Mouse (Mus musculus) lung, postnatal 0 days (tissue): ENCODE results near the gene Zbed4. TPM values are rescaled to one million over a fixed set of nuclear protein-coding genes. Genes with fewer than 3 reads are reported as not detected.
"Not testable (repeated sequence)": the region's sequence is repeated elsewhere in the genome, so short reads cannot be mapped to it uniquely, and the experiment has no call there.

Experiments
- ATAC-seq: fragments of 200-750 bp; cut with Nextera tagmentation; 2 replicates; pipeline ENCODE4 v1.8.0; 2017; ENCODE audit warnings: moderate library complexity
- DNase-seq: peaks from one replicate; pipeline ENCODE4 v3.0.0-alpha.2; 2016; ENCODE audit warnings: low spot score
- H3K27ac ChIP-seq: fragments of 300-500 bp; sonication (generic); 2 replicates; pipeline ENCODE4 v1.5.1; 2014; ENCODE audit warnings: antibody characterized with exemption, mild to moderate bottlenecking, low read length, mixed read lengths
- H3K27me3 ChIP-seq: fragments of 300-500 bp; sonication (generic); replicated peaks from 2 replicates; pipeline ENCODE4 v1.6.1; 2014; ENCODE audit warnings: low read length, mixed read lengths; ENCODE audit not compliant: insufficient read depth
- H3K36me3 ChIP-seq: fragments of 300-500 bp; sonication (generic); 2 replicates; pipeline ENCODE4 v1.6.1; 2014; ENCODE audit warnings: low read length, mixed read lengths; ENCODE audit not compliant: insufficient read depth
- H3K4me1 ChIP-seq: fragments of 300-500 bp; sonication (generic); 2 replicates; pipeline ENCODE4 v1.6.1; 2014; ENCODE audit warnings: antibody characterized with exemption, low read depth, low read length, mixed read lengths; ENCODE audit not compliant: insufficient read depth
- H3K4me2 ChIP-seq: fragments of 300-500 bp; sonication (generic); replicated peaks from 2 replicates; pipeline ENCODE4 v1.6.1; 2014; ENCODE audit warnings: low read depth, mild to moderate bottlenecking, low read length, moderate library complexity, mixed read lengths
- H3K4me3 ChIP-seq: fragments of 300-500 bp; sonication (generic); 2 replicates; pipeline ENCODE4 v1.5.1; 2014; ENCODE audit warnings: low read depth, low read length
- H3K9ac ChIP-seq: fragments of 300-500 bp; sonication (generic); replicated peaks from 2 replicates; pipeline ENCODE4 v1.6.1; 2014; ENCODE audit warnings: low read depth, mild to moderate bottlenecking
- H3K9me3 ChIP-seq: fragments of 300-500 bp; sonication (generic); 2 replicates; pipeline ENCODE4 v1.6.1; 2016; ENCODE audit warnings: low read length, mixed read lengths
- CTCF ChIP-seq: IDR thresholded peaks from 2 replicates; pipeline ENCODE4 v1.5.1; 2016; ENCODE audit warnings: antibody characterized with exemption, mild to moderate bottlenecking
- EP300 ChIP-seq: IDR thresholded peaks from 2 replicates; pipeline ENCODE4 v1.6.1; 2016; ENCODE audit warnings: antibody characterized with exemption, mild to moderate bottlenecking, control low read depth
- WGBS: fragments of 180-500 bp; shearing (Covaris S2); extraction: QIAGEN DNeasy Blood & Tissue Kit; methylation state at CpG from one replicate; pipeline ENCODE4 v1.1.7; 2014; 5-methylcytosine and 5-hydroxymethylcytosine counted together
- polyA plus RNA-seq: library from polyadenylated mRNA; unstranded; fragments of >200 nt; fragmentation: Nextera tagmentation; extraction: Ambion mirVana; gene quantifications from 2 replicates; pipeline ENCODE4 v1.2.1, GENCODE M21; 2015

Zbed4 gene
- polyA plus RNA-seq, 1 experiment from 2014 or later: 4.8 TPM

DNA sequence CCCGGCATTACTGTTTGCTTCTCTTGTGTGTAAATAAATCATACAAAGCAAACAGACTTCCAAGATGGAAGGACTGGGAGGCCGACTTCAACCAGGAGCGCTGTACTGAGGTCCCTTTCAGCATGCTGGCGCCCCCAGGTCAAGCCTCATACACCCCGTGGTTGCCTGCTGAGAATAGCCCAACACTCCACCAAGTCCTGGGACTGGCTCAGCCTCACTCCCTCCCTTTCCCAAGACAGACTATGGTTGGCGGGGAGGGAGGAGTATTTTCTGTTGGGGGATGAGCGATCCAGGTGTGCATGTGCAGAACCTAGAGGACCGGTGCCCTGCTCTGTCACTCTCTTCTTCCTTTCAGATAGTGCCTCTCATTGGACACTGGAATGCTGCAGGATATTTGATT, 56.7 kb downstream of the Zbed4 start:
- no peak for TF ChIP-seq CTCF
- no peak for TF ChIP-seq EP300
- H3K27ac ChIP-seq: no peak overlapping the region
- no peak for DNase-seq
- H3K27me3 ChIP-seq: no peaks in the 10 kb centered on the region
- H3K4me1 ChIP-seq: no peaks in the 10 kb centered on the region
- no peak overlapping the region for H3K4me3 ChIP-seq
- H3K36me3 ChIP-seq: peaks cover 17% of the 10 kb centered on the region; the same call in 1 of the 2 replicates
- WGBS: 77% methylated on average over 8 of the region's 8 CpGs
- ATAC-seq: no peak
- H3K9ac ChIP-seq: no peak overlapping the region
- H3K9me3 ChIP-seq: no peaks in the 10 kb centered on the region
- no peak overlapping the region for H3K4me2 ChIP-seq

DNA sequence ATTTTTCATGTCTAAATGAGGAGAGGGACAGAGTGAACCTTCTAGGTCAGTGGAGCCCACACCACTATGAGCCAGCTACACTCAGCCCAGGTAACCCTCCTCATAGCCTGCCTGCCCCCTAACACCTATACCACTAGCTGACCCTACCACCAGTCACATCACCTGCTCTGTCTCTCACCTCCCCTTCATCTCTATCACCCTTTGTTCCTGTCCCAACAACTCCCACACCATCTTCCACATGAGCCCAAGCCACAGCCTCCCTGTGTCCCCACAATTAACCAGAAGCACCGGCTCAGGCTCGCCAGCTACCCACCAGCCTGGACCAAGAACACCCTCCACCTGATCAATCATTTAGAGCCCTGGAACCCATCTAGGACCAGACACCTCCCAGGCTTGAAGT, 58.9 kb downstream of the Zbed4 start:
- ATAC-seq (no peak), DNase-seq (no peak)
- no peaks in the 10 kb centered on the region for H3K9me3 ChIP-seq
- 77% methylated on average over 2 of the region's 2 CpGs for WGBS
- H3K4me1 ChIP-seq: no peaks in the 10 kb centered on the region
- H3K36me3 ChIP-seq: peaks cover 12% of the 10 kb centered on the region; the same call in 1 of the 2 replicates
- TF ChIP-seq EP300 (no peak), CTCF (no peak)
- H3K27me3 ChIP-seq: no peaks in the 10 kb centered on the region
- H3K9ac ChIP-seq: no peak overlapping the region
- H3K27ac ChIP-seq: no peak overlapping the region
- no peak overlapping the region for H3K4me3 ChIP-seq
- H3K4me2 ChIP-seq: no peak overlapping the region

DNA sequence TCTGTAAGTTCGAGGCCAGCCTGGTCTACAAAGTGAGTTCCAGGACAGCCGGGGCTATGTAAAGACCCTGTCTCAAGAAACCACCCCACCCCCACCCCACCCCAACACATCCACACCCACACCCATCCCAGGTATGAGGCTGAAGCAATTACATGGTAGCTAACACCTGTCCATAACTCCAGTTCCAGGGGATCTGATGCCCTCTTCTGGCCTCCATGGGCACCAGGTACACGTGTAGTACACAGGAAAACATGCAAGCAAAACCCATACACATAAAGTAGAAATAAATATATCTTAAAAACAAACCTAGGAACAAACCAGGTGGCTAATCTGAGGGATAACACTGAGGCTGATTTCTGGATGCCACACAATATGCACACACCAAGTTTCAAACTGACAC, 61.8 kb downstream of the Zbed4 start:
- H3K36me3 ChIP-seq: no peaks in the 10 kb centered on the region
- H3K4me1 ChIP-seq: no peaks in the 10 kb centered on the region
- H3K27me3 ChIP-seq: no peaks in the 10 kb centered on the region
- H3K9ac ChIP-seq: no peak overlapping the region
- no peak overlapping the region for H3K4me2 ChIP-seq
- no peak overlapping the region for H3K4me3 ChIP-seq
- TF ChIP-seq EP300 (no peak), CTCF (peak; percentile 38)
- no peak overlapping the region for H3K27ac ChIP-seq
- DNase-seq: no peak
- WGBS: 84% methylated on average over 3 of the region's 3 CpGs
- H3K9me3 ChIP-seq: no peaks in the 10 kb centered on the region
- no peak for ATAC-seq

DNA sequence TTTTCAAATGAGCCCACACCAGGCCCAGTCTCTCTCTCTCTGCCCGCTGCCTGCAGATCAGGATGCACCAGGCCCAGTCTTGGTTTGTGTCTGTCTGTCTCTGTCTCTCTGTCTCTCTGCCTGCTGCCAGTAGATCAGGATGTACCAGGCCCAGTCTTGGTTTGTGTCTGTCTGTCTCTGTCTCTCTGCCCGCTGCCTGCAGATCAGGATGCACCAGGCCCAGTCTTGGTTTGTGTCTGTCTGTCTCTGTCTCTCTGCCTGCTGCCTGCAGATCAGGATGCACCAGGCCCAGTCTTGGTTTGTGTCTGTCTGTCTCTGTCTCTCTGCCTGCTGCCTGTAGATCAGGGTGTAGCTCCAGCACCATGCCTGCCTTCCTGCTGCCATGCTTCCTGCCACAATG, 62.4 kb downstream of the Zbed4 start:
- ATAC-seq, H3K9ac ChIP-seq, H3K4me3 ChIP-seq, DNase-seq, H3K27ac ChIP-seq, H3K4me1 ChIP-seq, H3K27me3 ChIP-seq, H3K4me2 ChIP-seq, H3K36me3 ChIP-seq, H3K9me3 ChIP-seq: not testable (repeated sequence)
- 95% methylated on average over 2 of the region's 2 CpGs for WGBS

DNA sequence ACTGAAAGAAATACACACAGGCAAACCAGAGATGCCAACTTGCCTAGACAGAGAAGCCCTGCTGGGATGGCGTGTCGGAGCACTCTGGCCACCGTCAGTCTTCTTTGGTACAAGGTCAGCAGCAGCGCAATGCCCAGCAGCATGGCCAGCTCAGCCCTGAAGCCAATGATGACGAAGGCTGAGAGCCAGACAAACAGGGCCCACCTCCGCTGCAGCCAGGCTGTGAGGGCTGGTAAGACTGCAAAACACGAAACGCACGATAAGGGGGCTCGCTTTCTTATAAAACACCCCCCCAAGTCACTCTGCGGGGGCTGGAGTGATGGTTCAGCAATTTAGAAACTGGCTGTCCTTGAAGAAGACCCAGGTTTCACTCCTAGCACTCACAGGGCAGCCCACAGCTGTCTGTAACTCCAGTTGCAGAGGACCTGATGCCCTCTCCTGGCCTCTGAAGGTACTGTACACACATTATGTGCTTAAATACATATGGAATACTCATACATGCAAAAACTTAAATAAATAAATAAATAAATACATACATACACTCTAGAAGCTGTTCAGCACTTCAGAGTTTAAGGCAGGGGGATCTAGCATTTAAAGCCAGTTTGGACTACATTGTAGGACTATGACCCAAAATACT, 63.1 kb downstream of the Zbed4 start:
- H3K4me1 ChIP-seq: no peaks in the 10 kb centered on the region
- no peak overlapping the region for H3K27ac ChIP-seq
- ATAC-seq (no peak), DNase-seq (no peak)
- no peak for TF ChIP-seq EP300
- peak; percentile 47 for TF ChIP-seq CTCF
- H3K4me3 ChIP-seq: no peak overlapping the region
- H3K9me3 ChIP-seq: no peaks in the 10 kb centered on the region
- 95% methylated on average over 11 of the region's 11 CpGs for WGBS
- no peaks in the 10 kb centered on the region for H3K36me3 ChIP-seq
- no peak overlapping the region for H3K4me2 ChIP-seq
- H3K27me3 ChIP-seq: no peaks in the 10 kb centered on the region
- H3K9ac ChIP-seq: no peak overlapping the region

DNA sequence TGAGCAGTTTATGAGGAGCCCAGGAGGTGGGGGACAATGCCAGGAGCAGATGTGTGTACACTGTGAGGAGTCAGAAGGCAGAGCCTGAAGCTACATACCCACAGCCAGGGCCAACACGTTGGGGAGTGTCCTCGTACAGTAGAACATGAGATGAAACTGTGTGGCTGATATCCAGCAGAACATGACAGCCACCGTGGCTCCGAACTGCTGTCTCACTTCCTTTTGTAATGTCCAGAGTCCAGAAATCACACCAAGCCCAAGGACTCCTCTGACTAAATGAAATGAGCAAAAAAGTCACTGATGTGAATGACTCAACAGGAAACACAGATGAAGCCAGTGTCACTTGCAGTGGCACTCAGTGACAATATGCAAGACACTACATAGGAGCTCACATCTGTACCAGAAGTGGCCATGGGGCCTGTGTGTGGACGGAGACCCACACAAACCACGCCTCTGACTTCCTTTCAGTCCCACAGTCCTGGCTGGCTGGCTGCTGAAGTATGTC, 63.8 kb downstream of the Zbed4 start:
- no peak overlapping the region for H3K27ac ChIP-seq
- no peak overlapping the region for H3K4me2 ChIP-seq
- H3K4me3 ChIP-seq: no peak overlapping the region
- TF ChIP-seq EP300 (no peak), CTCF (no peak)
- DNase-seq: no peak
- H3K4me1 ChIP-seq: peaks cover 4% of the 10 kb centered on the region
- H3K27me3 ChIP-seq: no peaks in the 10 kb centered on the region
- no peak overlapping the region for H3K9ac ChIP-seq
- 83% methylated on average over 6 of the region's 6 CpGs for WGBS
- ATAC-seq: no peak
- no peaks in the 10 kb centered on the region for H3K36me3 ChIP-seq
- H3K9me3 ChIP-seq: no peaks in the 10 kb centered on the region
